Mouse (Mus musculus) NIH3T3 (cell line): Measurements from ENCODE around the gene Bclaf3.

Source experiments
- DNase-seq: peaks from one replicate; pipeline ENCODE4 v3.0.0-alpha.2; 2012; ENCODE audit warnings: low read depth

Gene Bclaf3

DNA sequence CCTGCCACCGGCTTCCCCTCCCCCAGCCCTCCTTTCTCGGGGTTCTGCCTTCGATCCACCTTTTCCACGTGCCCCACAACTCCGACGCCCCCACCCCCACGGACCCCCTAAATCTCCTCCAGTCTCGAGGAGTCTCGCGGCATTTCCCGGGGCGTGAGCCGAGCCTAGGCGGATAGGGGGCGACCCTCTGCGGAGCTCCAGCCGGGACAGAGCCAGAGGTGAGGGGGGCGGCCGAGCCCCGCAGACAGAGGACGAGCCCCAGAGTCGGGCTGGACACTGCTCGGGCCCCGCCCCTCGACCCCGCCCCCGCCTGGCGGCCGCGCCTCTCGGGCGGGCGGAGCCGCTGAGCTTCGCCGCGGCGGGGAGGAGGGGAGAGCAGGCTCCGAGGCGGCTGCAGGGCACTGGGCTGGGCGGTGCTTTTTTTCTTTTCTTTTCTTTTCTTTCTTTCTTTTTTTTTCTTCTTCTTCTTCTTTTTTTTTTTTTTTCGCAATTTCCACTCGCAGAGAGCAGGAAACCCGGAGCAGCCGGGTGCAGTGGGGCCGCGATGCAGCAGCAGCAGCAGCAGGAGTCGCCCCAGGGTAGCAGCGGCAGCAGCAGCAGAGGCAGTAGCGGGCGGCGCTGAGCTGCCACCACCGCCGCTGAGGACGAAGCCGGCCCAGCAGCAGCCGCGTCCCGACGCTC, 100.6 kb downstream of the Bclaf3 start, which contains the start of gene Sh3kbp1:
TSS of gene Sh3kbp1 (plus strand) at position 366 of the 681 bp plus-strand sequence.
- DNase-seq = peak; percentile 78

DNA sequence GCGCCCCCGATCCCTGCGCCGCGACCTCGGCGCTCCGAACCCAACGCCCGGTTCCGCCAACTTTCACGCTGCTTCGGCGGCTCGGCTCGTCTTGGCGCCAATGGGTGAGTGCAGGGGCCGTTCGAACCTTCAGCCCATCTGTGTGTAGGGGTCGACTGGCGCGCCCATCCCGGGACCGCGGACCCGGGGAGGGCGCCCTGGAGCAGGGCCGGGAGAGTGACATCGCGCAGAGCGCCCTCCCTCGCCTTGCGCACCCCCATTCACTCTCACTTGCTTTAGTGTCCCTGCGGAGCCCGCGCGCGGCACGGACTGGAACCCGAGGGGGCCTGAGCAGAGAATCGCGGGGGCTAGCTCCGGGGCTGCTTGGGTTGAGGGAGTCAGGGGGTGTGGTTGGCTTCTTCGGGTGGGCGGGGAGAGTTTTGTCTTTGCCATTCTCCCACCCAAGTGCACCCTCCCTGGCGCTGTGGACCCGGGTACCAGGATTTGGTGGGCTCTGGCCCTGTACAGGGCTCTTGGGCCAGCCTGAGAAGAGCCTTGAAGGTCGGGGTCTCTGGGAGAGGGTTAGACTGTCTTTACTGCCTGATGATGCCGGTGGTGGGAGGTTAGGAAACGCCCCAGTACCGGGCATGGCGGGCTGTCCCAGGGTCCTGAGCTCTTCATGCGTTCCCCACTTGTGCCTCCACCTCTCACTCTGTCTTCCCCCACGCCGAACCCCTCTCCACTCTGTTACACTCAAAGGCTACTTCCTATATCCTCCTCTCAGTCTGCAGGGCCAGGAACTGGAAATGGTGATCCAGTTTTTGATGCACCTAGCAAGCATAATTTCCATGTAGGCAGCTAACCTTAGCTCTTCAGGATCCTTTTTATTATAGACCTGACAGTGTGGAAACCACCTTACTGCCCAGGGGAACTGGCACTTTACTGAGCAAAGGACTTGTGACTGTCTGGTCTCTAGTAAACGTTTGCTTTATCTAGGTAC, 101.4 kb downstream of the Bclaf3 start:
- DNase-seq = peak; percentile 8

DNA sequence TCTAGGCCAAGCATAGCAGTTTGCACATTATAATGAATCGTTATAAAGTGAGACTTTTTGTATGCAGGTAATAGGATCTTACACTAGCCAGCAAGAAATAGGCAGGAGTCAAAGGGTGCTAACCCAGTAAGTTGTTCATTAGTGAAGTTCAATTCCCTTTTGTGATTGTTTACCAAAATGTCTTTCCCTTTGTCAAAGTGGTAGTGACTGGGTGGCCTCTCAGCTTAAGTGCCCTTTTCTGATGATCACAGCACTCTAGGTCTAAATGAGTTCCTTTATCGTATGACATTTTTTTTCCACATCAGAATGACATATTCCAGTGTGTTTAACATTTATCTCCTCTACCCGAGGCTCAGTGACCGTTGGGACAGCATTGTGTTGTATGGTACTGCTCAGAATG, 102.1 kb downstream of the Bclaf3 start:
- no peak for DNase-seq

DNA sequence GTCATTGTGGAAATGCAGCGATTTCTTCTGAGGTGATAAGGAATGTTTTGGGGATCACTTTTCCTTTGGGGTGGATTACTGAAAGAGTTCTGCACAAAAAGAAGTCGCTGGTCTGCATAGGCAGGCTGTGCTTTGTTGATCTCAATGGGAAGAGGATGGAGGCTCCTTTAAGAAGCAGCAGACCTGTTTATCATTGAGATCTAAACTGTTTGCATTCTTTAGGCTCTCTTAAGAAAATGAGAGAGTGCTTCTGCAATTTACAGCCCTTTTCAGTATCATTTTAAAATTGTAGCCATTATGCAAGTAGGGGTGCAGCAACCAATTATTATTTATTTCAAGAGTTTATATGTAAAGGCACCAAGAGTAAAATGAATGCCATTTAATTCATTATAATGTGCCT, 102.7 kb downstream of the Bclaf3 start:
- DNase-seq = no peak

DNA sequence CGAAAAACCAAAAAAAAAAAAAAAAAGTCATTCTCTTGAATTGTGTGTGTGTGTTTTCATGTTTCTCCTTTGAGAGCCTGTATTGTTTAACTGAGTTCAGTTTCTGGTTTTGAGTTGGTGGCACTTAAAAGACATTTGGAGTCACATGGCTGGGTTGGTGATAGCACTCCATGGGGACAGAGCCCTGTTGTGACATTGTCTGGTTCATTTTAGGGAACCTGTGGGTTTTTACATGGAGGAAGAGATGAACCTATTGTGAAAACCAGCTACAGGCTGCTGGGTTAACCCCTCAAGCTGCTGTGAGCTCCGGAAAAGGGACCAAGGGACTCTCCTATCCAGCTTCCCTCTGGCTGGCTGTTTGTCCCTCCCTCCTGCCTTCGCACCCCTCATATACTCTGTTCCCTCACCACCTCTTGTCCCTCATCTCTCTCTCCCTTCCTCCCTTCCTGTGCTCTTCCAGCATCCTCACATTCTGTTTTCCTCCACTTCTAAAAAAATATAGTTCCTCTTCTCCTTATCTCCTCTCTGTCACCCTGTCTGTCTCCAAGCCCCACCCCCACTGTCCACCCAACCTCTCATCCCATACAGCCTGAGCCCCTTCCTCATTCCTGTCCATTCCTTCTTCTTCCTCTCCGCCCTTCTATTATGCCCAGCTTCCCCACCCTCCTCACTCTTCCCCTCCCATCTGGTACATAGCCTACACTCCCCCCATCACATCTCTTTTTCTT, 112.2 kb downstream of the Bclaf3 start:
- no peak for DNase-seq

DNA sequence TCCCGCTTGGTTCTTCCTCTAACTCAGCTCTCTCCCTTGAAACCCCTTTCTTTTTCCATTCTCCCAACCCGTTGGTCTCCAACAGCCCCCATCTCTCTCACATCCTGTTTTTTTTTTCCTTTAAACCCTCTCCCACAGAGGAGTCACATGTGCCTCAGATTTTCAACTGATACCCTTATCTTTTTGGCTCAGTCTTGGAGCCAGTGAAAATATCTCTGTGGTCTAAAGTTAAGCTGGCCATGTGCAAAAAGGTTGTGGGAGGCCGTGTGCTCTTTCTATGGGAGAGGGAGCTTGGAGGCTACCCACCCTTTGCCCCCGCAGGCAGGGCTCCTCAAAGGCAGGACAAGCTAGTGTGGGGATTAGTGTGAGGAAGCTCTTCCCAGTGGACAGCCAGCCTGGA, 113.5 kb downstream of the Bclaf3 start:
- DNase-seq = no peak
